Mouse (Mus musculus): ENCODE data around the gene Xpr1.

GRCm38 (mm10) chr1:155319513-155319912, 97.7 kb downstream of the Xpr1 start:
- TF ChIP-seq CTCF (IDR thresholded peaks at IDR 0.05; ENCODE audit: low read depth, low read length): no peak
- TF ChIP-seq TAL1 (conservative IDR thresholded peaks at IDR 0.05; ENCODE audit: low read depth, low read length): no peak
- TF ChIP-seq POLR2AphosphoS5 (IDR thresholded peaks at IDR 0.05; ENCODE audit: insufficient replicate concordance, low read depth, low read length): no peak
